Mouse (Mus musculus): Measurements from ENCODE around the gene Trak1. TPM values are rescaled to one million over a fixed set of nuclear protein-coding genes. Genes with fewer than 3 reads are reported as not detected.

The Trak1 gene
- total RNA-seq (2021), result 100 to 1,000 TPM; 230 to 235 TPM
- long read RNA-seq, experiment 1, partial matches to known transcripts, result 14 of 59 reads
- long read RNA-seq, experiment 1, other reads (novel, unspliced or antisense), result 44 of 59 reads
- long read RNA-seq, experiment 2, partial matches to known transcripts, result 15 of 63 reads
- long read RNA-seq, experiment 2, other reads (novel, unspliced or antisense), result 46 of 63 reads

DNA sequence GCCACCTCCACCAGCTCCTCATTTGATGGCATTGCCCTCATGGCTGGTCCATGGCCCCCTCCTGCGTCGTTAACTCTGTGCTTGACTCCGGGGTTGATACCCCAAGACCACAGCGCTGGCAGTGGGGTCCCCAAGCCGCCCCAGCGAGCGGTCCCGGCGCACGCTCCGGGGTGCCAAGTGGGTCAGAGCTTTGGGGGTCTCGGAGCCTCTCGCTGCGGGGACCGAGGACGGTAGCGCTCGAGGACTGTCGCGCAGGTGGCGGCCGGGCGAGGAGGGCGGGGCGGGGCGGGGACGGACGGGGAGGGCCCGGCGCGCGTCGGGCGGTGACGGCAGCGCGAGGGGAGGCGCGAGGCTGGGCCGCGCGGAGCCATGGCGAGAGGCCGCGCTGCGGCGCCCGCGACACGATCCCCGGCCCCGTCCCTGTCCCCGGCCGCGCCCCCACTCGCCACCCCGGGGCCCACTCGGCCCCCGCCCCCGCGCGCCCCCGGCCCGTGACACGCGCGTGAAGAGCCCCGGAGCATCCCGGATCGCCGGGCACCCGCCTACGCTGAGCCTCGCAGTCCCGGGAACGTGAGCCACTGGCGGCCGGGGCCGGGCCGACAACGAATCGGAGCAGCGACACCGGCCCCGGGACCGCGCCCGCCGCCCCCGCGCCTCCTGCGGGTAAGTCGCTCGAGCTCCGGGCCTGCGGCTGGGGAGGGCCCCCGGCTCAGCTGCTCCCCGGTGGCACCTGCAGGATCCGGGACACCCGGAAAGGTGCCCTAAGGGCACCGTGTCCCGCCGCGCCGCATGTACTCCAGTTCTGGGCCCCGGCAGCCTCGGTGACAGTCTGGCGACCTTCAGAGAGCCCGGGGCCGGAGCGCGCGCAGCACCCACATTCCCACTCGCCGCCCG is at the start of gene Trak1:
Gene Trak1, plus strand, starts transcription at position 332 of the 894 bp plus-strand sequence.
- peak in 1 of 2 experiments; percentile 45 for DNase-seq (ENCODE audit: low spot score in 2 of 2)

DNA sequence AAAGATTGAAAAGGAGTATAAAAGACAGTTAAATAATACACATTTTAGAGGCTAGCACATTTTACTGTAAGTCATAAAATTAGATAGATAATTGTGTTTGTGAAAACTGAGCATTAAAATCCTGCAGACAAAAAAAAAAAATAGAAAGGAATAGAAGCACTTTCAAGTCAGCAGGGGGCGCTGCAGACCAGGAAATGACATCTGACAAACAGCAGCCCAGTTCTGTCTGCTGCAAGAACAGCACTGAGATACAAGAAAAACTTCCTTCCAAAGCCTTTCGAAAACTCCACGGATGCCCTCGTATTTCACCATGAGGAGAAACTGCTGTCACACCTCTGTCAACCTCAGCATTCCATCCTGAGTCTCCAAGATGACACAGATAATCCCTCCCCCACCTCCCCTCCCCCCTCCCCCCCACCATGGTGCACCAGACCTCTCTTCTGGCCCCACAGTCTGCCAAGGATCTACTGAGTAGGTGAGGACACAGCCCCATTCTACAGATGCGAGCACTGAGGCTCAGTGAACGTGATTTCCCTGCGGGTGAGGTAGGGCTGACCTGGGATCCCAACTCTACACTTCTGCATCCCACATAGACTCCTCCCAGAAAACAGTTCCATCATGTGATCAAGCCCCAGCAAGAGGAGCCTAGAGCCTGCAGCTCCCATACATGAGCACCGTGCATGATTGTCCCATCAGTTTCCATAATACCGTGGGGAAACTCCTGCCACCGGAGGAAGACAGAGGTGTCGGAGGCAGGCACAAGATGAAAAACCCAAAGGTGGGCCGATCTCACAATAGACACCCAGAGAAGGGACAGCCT is 49.1 kb upstream of the Trak1 start:
- DNase-seq (ENCODE audit: low spot score in 2 of 2), result peak; percentile 80 to 92

DNA sequence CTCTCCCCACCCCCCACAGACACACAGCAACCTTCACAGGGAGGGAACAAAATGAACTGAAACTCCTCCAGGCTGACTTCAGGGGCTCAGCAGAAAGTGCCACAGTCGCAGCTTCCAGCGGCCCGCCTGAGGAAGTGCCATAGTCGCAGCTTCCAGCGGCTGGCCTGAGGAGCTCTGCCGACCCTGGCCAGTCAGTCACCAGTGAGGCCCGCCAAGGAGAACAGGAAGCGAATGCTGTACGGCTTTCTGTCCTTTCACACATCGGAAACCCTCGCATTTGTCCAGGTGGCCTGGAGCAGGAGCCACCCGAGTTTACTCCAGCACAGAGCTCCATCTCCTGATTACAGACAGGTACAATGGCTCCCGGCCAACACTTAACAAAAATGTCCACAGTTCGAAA is 47.5 kb upstream of the Trak1 start:
- DNase-seq (ENCODE audit: low spot score in 2 of 2), result peak in 1 of 2 experiments; percentile 30

DNA sequence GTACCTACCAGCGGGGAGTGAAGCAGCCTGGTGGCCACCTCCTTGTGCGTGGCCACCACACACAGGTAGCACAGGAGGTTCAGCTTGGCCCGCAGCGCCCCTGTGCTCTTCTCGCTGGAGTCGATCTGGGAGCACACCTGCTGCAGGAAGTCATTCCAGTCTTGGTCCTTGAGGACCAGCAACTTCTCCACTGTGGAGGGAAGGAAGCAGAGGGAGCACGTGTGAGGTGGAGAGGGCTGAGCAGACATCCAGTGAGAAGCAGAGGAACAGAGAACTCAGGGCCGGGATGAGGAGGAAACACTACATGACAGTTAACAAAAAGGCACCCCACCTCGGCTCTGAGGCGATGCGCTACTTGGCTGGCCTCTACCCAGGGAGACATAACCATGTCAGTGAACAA is 46.4 kb upstream of the Trak1 start:
- DNase-seq (ENCODE audit: low spot score in 2 of 2), result peak in 1 of 2 experiments; percentile 1

DNA sequence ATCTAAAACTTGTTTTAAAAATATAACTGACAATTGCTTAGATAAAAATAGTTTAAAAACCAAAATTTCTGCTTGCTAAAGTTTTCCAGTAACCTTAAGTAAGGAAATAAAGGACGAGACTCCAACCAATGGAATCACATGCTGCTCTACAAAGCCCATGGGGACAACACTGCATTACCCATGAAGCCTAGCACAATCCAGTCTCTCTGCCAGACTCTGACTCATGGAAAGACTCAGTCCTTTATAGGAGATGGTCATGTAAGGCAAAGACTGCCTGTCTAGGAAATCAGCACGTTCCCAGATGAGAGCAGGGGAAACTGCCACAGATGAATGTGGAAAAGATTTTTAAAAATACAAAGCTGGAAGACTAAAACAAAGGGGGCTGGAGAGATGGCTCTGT is 43.3 kb upstream of the Trak1 start:
- peak in 1 of 2 experiments; percentile 0 for DNase-seq (ENCODE audit: low spot score in 2 of 2)

DNA sequence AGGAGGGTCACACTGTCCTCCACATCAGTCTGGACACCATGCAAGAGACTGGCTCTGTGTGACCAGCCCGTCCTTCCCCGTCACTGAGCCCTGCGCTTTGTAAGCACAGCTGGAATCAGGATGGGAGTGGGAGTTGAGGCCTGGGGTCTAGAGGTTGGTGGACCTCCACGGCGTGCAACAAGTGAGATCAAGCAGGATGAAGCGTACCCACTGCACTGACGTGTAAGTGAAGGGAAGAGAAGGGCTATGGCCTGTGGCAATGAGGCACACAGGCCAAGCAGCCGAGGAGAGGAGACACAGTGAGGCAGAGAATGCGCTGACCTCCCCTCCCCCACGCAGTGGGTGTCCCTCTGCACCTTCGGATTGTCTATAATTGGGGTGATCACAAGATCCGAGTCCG is 42.5 kb upstream of the Trak1 start:
- peak in 1 of 2 experiments; percentile 0 for DNase-seq (ENCODE audit: low spot score in 2 of 2)

DNA sequence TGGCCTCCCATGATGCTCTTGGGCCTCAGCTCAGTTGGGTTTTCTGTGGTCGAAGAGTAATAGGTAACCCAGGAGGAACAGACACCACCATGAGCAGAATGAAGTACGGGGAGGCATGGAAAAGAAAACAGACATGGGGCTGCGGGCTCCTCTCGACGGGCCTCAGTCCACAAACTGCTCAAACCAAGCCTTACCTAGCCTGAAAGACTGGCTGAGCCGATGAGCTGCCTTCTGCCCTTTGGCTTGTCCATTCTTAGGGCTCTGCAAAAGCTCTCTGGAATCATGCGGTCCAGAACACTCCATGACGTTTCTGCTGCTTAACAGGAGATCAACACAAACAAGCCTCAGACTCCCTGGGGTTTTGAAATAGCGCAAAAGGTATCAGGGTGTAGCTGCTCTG is 40.2 kb upstream of the Trak1 start:
- DNase-seq (ENCODE audit: low spot score in 2 of 2), result no peak

DNA sequence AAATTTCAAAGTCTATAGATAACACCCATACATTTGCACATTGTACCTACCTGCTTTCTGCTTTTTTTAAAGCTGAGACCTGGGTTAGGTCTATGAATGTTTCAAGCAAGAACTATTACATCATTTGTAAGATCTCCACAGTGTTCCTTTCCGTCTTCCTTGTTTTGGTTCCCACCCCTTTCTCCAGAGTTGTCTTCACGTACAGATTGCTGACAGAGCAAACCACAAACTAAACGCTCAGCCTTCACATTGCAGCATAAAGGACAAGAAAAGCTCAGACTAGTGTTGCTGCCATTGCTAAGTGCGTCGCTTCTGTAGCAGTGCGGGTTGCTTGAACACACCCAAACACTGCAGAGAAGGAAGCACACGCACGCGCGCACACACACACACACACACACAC is 32.0 kb upstream of the Trak1 start:
- DNase-seq (ENCODE audit: low spot score in 2 of 2), result no peak

DNA sequence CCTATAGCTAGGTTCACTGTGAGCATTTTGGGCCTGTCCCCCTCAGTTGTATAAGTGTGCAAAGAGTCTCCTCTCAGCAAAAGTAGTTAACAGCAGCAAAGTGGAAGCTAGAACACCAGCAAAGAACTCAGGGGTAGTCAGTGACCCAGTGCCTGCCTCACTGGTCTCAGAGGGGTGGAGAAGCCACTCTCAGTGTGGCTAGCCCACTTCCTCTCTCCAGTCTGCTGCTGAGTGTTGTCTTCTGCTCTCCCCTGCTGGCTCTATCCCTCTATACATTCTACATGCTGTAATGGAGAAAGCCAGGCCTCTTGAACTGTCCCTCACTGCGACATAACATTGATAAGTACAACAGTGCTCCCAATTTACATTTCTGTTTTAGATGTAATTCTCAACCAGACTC is 26.2 kb upstream of the Trak1 start:
- no peak for DNase-seq (ENCODE audit: low spot score in 2 of 2)

DNA sequence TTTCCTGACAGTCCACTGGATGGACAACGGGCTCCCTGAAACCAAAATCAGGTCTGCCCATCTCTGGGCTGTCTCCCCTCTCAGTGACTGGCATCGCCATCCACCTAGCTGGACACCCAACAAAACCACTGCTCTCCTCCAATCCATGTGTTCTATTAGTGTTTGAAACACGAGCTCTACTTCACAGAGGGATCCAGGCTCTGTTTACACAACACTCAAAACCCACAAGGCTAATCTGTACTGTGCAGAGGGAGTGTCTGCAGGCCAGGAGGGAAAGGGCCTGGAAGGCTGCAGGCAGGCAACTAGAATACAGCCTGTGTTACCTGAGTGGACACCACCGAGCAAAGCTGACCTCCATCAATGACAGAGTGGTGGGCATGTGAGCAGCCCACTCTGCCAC is 25.7 kb upstream of the Trak1 start:
- no peak for DNase-seq (ENCODE audit: low spot score in 2 of 2)

DNA sequence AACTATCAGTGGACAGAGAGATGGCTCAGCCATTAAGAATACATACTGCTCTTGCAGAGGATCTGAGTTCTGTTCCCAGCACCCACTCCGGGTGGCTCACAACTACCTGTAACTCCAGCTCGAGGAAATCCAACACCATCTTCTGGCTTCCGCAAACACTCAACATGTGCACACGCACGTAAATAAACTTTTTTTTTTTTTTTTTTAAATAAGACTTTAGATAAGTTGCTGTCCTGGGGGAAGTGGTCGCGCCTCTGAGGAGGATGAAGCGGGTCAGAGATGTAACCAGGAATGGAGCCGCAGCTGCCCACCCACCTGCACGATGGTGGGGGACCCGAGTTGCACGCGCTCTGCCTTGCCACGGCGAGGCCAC is 20.6 kb upstream of the Trak1 start:
- DNase-seq (ENCODE audit: low spot score in 2 of 2), result no peak

DNA sequence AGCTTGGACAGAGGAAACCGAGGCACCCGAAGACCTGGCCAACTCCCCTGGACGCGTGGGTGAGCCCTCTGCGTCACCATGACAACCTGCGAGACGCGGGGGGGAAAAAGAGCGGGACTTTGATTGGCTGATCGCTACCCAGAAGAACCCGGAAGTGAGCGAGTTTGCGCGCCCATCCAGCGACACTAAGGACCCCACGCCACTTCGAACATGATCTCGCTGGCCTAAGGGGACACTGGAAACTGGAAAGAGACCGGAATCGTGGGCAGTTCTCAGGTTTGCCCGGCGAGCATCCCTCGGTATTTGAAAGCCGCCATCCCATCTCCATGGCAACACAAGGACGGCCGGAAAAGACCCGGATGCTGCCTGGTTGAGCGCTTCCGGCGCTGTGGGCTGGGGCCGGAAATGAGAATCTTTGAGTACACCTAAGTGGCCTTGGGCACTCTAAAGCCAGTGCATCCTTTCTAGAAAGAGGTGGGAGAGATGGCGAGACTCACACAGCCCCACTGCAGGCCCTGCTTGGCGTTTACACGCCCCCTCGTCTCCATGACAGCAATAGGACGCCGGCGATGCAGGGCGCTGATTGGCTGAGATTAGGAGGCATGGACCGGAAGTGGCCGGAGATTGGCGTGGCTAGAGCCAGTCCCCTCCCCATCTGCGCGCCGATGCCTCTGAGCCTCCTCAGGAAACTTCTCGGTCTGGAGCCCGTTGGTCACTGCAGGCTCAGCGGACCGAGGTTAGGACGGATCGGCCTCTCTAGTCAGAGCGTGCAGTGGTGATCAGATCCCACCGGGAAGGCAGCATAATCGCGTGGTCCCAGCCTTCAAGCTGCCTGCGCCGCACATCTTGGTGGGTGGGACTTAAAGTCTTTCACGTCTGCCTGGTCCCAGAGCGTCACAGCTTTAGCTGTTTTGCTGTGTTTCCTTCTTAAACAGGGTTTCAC is 19.9 kb upstream of the Trak1 start, which contains the start of gene Ulk4:
Gene Ulk4, minus strand, starts transcription at position 80 of the 943 bp plus-strand sequence.
- DNase-seq (ENCODE audit: low spot score in 2 of 2), result peak; percentile 95 to 99

DNA sequence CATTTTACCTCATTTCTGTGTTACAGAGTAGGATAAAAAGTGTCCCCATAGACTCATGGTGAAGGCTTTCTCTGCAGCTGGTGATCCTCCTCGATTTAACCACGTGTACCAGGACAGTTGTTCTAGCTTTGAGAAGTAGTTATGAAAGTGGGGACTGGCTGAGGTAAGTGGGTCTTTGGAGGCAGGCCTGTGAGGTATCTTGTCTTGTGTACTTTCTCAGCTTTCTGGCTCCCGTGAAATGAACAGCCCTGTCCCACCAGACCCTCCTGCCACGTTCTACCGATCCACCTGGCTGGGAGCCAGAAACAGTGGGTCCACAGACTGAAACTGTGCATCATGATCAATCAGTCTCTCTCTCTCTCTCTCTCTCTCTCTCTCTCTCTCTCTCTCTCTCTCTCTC is 18.1 kb upstream of the Trak1 start:
- no peak for DNase-seq (ENCODE audit: low spot score in 2 of 2)

DNA sequence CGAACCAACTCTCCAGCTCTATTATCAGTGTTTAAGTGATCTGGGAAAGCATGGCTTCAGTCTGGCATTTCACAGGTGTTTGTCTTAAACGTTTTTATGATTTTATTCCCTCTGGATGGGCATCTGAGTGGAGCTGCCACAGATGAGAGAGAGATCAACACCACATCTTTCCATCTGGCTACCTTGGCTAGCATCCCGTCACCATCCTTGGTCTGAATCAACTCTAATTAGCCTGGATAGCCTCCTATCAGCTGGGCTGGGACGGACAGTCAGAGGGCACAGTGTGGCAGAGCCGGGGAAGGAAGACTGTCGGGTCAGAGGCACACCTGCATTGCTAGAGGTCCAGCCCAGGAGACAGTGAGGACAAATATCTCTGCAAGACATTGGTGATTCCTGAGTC is 15.4 kb upstream of the Trak1 start:
- DNase-seq (ENCODE audit: low spot score in 2 of 2), result no peak

DNA sequence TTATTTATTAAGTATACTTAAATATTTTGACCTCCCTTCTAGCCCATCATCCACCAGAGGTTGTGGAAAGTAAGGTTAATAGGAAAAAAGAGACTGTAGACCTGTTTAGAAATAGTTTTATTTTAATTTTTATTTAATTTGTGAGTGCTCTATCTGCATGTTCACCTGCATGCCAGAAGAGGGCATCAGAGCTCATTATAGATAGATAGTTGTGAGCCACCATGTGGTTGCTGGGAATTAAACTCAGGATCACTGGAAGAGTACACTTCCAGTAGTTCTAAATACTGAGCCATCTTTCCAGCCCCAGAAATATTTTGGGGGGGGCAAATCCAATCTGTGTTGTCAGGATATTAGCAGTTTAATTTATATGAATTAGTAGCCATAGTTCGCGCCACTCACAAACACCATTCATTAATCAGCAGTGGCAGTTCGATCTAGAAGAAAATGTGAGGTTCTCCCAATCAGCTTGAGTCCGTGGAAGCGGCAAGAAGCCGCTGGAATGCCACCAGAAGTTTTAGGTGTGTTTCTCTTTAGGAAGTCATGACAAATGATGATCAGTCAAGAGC is 13.6 kb upstream of the Trak1 start:
- DNase-seq (ENCODE audit: low spot score in 2 of 2), result no peak

DNA sequence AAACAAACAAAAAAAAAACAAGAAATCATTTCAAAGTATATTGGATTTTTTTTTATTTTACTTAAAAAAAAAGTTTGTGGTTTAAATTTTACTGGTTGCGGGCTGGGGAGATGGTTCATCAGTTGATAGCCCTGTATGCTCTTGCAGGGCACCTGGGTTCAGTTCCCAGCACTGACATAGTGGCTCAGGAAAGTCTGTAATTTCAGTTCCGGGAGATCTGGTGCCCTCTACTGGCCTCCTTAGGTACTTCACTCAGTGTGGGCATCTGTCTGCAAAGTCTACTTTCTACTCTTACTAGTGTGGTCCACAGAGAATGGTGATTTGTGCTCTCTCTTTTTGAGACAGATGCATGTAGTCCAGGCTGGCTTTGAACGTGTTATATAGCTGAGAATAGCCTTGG is 12.9 kb upstream of the Trak1 start:
- no peak for DNase-seq (ENCODE audit: low spot score in 2 of 2)

DNA sequence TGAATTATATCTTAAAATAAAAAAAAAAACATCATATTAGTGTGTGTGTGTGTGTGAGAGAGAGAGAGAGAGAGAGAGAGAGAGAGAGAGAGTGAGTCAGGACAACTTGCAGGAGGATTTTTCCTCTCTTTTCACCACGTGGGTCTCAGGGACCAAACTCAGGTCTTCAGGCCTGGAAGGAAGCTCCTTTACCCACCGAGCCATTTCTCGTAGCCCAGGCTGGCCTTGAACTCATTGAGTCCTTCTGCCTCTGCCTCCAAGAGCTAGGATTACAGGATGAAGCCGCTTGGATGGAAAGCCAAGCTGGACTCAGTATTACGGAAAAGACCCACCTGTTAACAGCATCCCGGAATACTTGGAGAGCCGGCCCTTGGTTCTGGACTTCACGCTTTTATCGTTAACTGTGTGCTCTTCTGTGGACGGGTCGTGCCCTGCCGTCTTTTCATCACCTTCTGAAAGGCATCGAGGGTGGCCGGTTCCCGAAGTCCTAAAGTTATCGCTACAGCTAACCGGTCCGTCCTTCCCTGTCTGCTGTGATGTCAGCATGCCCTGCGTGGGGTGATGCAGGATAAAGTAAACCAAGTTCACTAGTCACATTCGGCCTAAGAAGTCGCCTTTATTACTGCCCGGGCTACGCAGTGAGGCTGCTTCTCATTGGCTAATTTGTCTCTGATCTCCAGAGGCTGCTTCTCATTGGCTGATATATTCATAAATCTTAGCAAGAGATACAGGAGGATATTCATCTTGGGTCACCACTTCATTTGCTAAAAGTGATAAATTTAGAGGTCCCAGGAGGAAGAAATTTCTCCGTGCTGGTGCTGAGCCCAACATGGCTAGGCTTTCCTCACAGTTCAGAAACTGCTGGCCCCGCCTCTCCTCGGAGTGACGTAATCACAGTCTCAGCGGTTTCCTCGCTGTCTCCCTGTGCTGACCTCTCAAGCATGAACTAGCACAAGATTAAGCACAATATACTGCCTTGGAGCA is 11.7 kb upstream of the Trak1 start:
- peak; percentile 53 to 65 for DNase-seq (ENCODE audit: low spot score in 2 of 2)

DNA sequence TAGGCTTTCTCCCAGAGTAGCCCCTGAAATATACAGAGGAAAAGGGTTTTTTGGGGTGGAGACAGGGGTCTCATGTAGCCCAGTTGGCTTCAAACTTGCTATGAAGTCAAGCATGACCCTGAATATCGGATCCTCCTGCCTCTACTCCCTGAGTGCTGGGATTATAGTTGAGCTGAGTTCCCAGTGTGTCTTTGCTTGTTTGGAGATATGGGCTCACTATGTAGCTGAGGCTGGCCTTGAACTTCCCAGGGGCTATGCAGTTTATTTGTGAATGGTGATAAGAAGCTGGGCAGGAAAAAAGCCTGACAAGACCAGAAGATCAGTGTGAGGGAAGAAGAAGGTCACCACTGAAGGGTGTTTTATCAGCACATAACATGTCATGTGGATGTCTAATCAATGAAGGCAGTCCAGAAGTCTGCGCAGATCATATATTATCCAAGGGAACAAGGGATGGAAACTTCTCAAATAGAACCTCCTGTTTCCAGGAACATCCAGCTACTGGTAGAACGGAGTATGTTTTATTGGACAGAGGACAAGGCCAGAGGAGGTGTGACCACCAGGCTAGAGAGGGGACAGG is 10.9 kb upstream of the Trak1 start:
- DNase-seq (ENCODE audit: low spot score in 2 of 2), result no peak

DNA sequence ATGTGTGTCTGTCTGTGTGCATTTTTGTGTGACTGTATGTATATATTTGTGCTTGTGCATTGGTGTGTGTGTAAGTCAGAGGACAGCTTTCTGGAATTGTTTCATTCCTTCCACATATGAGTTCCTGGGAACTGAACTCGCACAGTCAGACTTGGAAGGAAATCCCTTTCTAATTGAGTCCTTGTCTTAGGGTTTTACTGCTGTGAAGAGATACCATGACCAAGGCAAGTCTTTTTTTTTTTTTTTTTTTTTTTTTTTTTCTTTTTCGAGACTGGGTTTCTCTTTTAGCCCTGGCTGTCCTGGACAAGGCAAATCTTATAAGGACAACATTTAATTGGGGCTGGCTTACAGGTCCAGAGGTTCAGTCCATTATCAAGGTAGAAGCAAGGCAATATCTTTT is 6.0 kb upstream of the Trak1 start:
- no peak for DNase-seq (ENCODE audit: low spot score in 2 of 2)
